Mouse (Mus musculus): Measurements from ENCODE around the gene Ubl4b. TPM values are rescaled to one million over a fixed set of nuclear protein-coding genes. Genes with fewer than 3 reads are reported as not detected.

The Ubl4b gene
- total and polyA plus RNA-seq, 2 experiments from 2014 or later, result not detected

DNA sequence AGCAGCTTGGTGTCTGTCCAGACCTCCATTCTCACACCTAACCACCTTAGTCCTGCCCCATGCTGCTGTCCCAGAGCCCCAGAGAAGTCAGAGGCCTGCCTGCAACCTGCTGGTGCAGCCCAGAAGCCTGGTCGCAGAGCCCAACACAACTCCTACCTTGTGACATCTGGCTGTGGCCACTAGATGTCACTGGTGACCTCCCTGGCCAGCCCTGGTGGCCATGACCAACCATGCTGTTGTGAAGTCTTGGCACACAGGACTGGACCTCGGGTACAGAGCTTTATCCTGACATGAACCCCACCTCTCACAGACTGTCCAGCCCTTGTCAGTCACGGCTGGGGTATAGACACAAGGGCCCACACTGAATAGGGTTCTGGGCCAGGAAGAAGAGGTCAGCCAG lies 4.3 kb upstream of the Ubl4b start:
- Histone ChIP-seq H3K4me2 (ENCODE audit: low read depth, low read length) (no peak overlapping the region), H3K36me3 (ENCODE audit: insufficient read depth, low read length) (no peaks in the 10 kb centered on the region), H3K9me3 (ENCODE audit: low read length) (no peaks in the 10 kb centered on the region), H3K4me1 (ENCODE audit: insufficient read depth, low read length) (no peaks in the 10 kb centered on the region), H3K27ac (no peak overlapping the region), H3K27me3 (ENCODE audit: insufficient read depth, low read length) (0 out of 2 replicates have a peak, but pooled peaks cover 6% of the 10 kb centered on the region), H3K4me3 (ENCODE audit: low read length) (no peak overlapping the region), H3K9ac (replicated peaks; ENCODE audit: low read length) (no peak overlapping the region)
- ATAC-seq (peak; percentile 79), DNase-seq (ENCODE audit: low spot score) (peak; percentile 82)
- TF ChIP-seq CTCF (IDR thresholded peaks at IDR 0.05; ENCODE audit: low read depth), result peak; percentile 97
- WGBS, result 16% methylated on average over 3 of the region's 3 CpGs

GRCm38 (mm10) chr3:107558740-107559139 lies 3.9 kb upstream of the Ubl4b start:
- 46% methylated on average over 3 of the region's 3 CpGs for WGBS
- no peak overlapping the region for H3K4me3 ChIP-seq (ENCODE audit: low read length)
- no peak overlapping the region for H3K9ac ChIP-seq (replicated peaks; ENCODE audit: low read length)
- ATAC-seq, result no peak
- no peak for DNase-seq (ENCODE audit: low spot score)
- no peak overlapping the region for H3K27ac ChIP-seq
- H3K4me1 ChIP-seq (ENCODE audit: insufficient read depth, low read length), result no peaks in the 10 kb centered on the region
- H3K36me3 ChIP-seq (ENCODE audit: insufficient read depth, low read length), result no peaks in the 10 kb centered on the region
- H3K9me3 ChIP-seq (ENCODE audit: low read length), result no peaks in the 10 kb centered on the region
- 0 out of 2 replicates have a peak, but pooled peaks cover 6% of the 10 kb centered on the region for H3K27me3 ChIP-seq (ENCODE audit: insufficient read depth, low read length)
- no peak for TF ChIP-seq CTCF (IDR thresholded peaks at IDR 0.05; ENCODE audit: low read depth)
- H3K4me2 ChIP-seq (ENCODE audit: low read depth, low read length), result no peak overlapping the region

GRCm38 (mm10) chr3:107550409-107551049 lies 4.3 kb downstream of the Ubl4b start:
- no peaks in the 10 kb centered on the region for H3K27me3 ChIP-seq (ENCODE audit: insufficient read depth, low read length)
- peak; percentile 83 for TF ChIP-seq CTCF (IDR thresholded peaks at IDR 0.05; ENCODE audit: low read depth)
- peak; percentile 91 for DNase-seq (ENCODE audit: low spot score)
- H3K9me3 ChIP-seq (ENCODE audit: low read length), result no peaks in the 10 kb centered on the region
- no peak overlapping the region for H3K4me2 ChIP-seq (ENCODE audit: low read depth, low read length)
- H3K4me3 ChIP-seq (ENCODE audit: low read length), result no peak overlapping the region
- 0 out of 2 replicates have a peak, but pooled peaks cover 13% of the 10 kb centered on the region for H3K4me1 ChIP-seq (ENCODE audit: insufficient read depth, low read length)
- no peaks in the 10 kb centered on the region for H3K36me3 ChIP-seq (ENCODE audit: insufficient read depth, low read length)
- no peak overlapping the region for H3K9ac ChIP-seq (replicated peaks; ENCODE audit: low read length)
- 71% methylated on average over 17 of the region's 17 CpGs for WGBS
- no peak overlapping the region for H3K27ac ChIP-seq
- 0 out of 2 replicates have a peak, but pooled peaks have one; percentile 41 for ATAC-seq

DNA sequence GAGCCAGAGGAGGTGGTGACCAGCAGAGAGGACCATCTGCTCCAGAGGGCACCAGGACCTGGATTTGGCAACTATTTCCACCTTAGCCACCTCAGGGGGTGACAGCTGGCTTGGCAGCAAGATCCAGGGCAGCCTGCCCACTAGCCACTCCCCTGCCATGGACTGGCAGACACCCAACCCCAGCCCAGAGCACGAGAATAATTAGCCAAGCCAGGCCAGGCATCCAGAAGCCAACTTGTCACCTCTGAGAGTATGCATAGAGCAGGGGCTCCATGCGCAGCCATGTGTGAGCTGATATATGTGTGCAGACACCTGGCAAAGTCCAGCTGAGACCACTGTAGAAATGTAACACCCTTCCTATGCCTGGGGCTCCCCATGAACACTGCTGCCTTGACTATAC lies 7.9 kb downstream of the Ubl4b start:
- Histone ChIP-seq H3K9ac (replicated peaks; ENCODE audit: low read length) (no peak overlapping the region), H3K4me1 (ENCODE audit: insufficient read depth, low read length) (0 out of 2 replicates have a peak, but pooled peaks cover 13% of the 10 kb centered on the region), H3K4me3 (ENCODE audit: low read length) (no peak overlapping the region), H3K36me3 (ENCODE audit: insufficient read depth, low read length) (no peaks in the 10 kb centered on the region), H3K27me3 (ENCODE audit: insufficient read depth, low read length) (no peaks in the 10 kb centered on the region), H3K9me3 (ENCODE audit: low read length) (no peaks in the 10 kb centered on the region), H3K4me2 (ENCODE audit: low read depth, low read length) (no peak overlapping the region), H3K27ac (peak overlapping the region; percentile 56)
- peak; percentile 81 for ATAC-seq
- TF ChIP-seq CTCF (IDR thresholded peaks at IDR 0.05; ENCODE audit: low read depth), result no peak
- WGBS, result 42% methylated on average over 2 of the region's 2 CpGs
- DNase-seq (ENCODE audit: low spot score), result peak; percentile 78

DNA sequence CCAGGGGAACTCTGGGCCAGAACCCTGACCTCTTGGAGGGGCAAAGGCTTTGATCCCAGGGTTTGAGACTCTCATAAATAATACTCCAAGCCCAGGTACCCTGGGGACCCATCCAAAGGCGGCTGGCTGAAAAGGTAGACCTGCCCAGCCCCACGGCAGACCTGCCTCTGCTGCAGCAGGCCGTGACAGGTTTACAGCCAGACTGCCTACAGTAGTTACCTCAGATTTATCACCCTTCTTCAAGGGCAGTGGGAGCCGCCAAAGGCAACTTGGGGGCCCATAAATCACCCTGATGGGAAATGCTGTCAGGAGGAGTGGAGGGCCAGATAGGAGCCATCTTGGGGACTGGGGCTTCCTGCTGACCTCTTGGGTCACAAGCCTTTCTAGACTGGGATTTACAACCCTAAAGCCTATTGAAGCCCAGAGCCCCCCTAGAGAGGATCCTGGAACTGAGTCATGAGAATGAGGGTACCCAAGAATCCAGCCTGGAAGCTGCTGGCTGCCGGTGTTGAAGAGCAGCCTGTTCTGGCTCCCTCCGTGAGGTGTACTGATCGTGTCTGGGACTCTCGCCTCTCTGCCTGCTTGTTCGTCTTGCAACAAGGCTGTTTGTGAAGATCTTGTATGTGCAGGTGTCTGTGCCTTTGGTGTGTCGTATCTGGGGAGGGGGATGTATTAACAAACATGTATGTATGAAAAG lies 9.0 kb downstream of the Ubl4b start:
- TF ChIP-seq CTCF (IDR thresholded peaks at IDR 0.05; ENCODE audit: low read depth), result no peak
- no peak for DNase-seq (ENCODE audit: low spot score)
- no peak overlapping the region for H3K4me3 ChIP-seq (ENCODE audit: low read length)
- no peaks in the 10 kb centered on the region for H3K9me3 ChIP-seq (ENCODE audit: low read length)
- 0 out of 2 replicates have a peak, but pooled peaks cover 13% of the 10 kb centered on the region for H3K4me1 ChIP-seq (ENCODE audit: insufficient read depth, low read length)
- H3K36me3 ChIP-seq (ENCODE audit: insufficient read depth, low read length), result no peaks in the 10 kb centered on the region
- no peak overlapping the region for H3K9ac ChIP-seq (replicated peaks; ENCODE audit: low read length)
- 64% methylated on average over 10 of the region's 10 CpGs for WGBS
- no peaks in the 10 kb centered on the region for H3K27me3 ChIP-seq (ENCODE audit: insufficient read depth, low read length)
- H3K4me2 ChIP-seq (ENCODE audit: low read depth, low read length), result no peak overlapping the region
- peak overlapping the region; percentile 36 for H3K27ac ChIP-seq
- ATAC-seq, result no peak

DNA sequence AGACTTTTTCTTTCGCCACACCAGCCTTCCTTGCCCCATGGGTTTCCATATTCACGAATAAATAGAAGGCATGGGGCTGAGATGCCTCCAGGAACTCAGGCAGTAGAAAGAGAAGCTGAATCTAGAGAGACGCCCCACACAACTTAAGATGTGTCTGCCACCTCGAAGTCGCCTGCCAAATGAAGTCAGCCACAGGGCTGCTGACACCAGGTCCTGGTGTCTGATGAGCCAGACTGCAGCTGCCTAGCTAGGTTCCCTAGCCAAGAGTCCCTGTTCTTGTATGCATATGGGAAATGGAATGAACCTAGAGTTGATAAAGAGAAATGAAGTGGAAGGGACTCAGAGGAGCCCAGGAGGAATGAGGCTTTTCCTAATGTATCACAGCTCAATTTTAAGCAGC lies 9.6 kb downstream of the Ubl4b start:
- H3K4me3 ChIP-seq (ENCODE audit: low read length), result no peak overlapping the region
- no peaks in the 10 kb centered on the region for H3K36me3 ChIP-seq (ENCODE audit: insufficient read depth, low read length)
- no peaks in the 10 kb centered on the region for H3K9me3 ChIP-seq (ENCODE audit: low read length)
- H3K27ac ChIP-seq, result 0 out of 2 replicates have a peak overlapping the region, but pooled peaks have one; percentile 36
- DNase-seq (ENCODE audit: low spot score), result peak; percentile 39
- no peaks in the 10 kb centered on the region for H3K27me3 ChIP-seq (ENCODE audit: insufficient read depth, low read length)
- TF ChIP-seq CTCF (IDR thresholded peaks at IDR 0.05; ENCODE audit: low read depth), result no peak
- H3K4me1 ChIP-seq (ENCODE audit: insufficient read depth, low read length), result 0 out of 2 replicates have a peak, but pooled peaks cover 13% of the 10 kb centered on the region
- H3K9ac ChIP-seq (replicated peaks; ENCODE audit: low read length), result no peak overlapping the region
- no peak for ATAC-seq
- no peak overlapping the region for H3K4me2 ChIP-seq (ENCODE audit: low read depth, low read length)
- 48% methylated on average over 5 of the region's 5 CpGs for WGBS

Measured in hindbrain, postnatal 0 days (tissue).